Mouse (Mus musculus) myocyte (in vitro differentiated cells): Measurements from ENCODE around the gene Eef2kmt. TPM values are rescaled to one million over a fixed set of nuclear protein-coding genes. Genes with fewer than 3 reads are reported as not detected.

ENCODE experiments used
- H3K27me3 ChIP-seq: one replicate; pipeline ENCODE4 v1.6.1; 2011; ENCODE audit not compliant: control insufficient read depth, insufficient read depth, insufficient read length
- H3K36me3 ChIP-seq: one replicate; pipeline ENCODE4 v1.6.1; 2011; ENCODE audit not compliant: control insufficient read depth, insufficient read depth
- H3K4me2 ChIP-seq: one replicate; pipeline ENCODE4 v1.6.1; 2011; ENCODE audit warnings: low read depth, control low read depth
- H3K4me3 ChIP-seq: one replicate; pipeline ENCODE4 v1.5.1; 2011; ENCODE audit warnings: mild to moderate bottlenecking, control low read depth, moderate library complexity
- H3K79me2 ChIP-seq: one replicate; pipeline ENCODE4 v1.6.1; 2011; ENCODE audit not compliant: control insufficient read depth, insufficient read depth
- H3ac ChIP-seq: one replicate; pipeline ENCODE4 v1.6.1; 2011; ENCODE audit not compliant: control insufficient read depth, insufficient read length
- CEBPB ChIP-seq: IDR thresholded peaks from 2 replicates; pipeline ENCODE4 v1.6.1; 2011; ENCODE audit warnings: mild to moderate bottlenecking, moderate library complexity; ENCODE audit not compliant: poor library complexity, insufficient read depth, severe bottlenecking
- E2F4 ChIP-seq: IDR thresholded peaks from one replicate; pipeline ENCODE4 v1.6.1; 2011; ENCODE audit warnings: mild to moderate bottlenecking, control low read depth, moderate library complexity; ENCODE audit not compliant: insufficient read depth
- MAX ChIP-seq: IDR thresholded peaks from one replicate; pipeline ENCODE4 v1.6.1; 2011; ENCODE audit warnings: low read depth, mild to moderate bottlenecking, control low read depth
- MYOD1 ChIP-seq, 3 experiments: IDR thresholded peaks; one replicate each; pipeline ENCODE4 v1.6.1; 2011; ENCODE audit warnings: control low read depth in 2 of 3, low read depth in 2 of 3, mild to moderate bottlenecking in 2 of 3, moderate library complexity in 1 of 3; ENCODE audit not compliant: insufficient read length in 2 of 3, control insufficient read depth in 1 of 3
- MYOG ChIP-seq, 3 experiments: IDR thresholded peaks; one replicate each; pipeline ENCODE4 v1.6.1; 2011; ENCODE audit warnings: control low read depth in 2 of 3, low read depth in 2 of 3, mild to moderate bottlenecking in 2 of 3; ENCODE audit not compliant: insufficient read length in 2 of 3, control insufficient read depth in 1 of 3, insufficient read depth in 1 of 3
- POLR2A ChIP-seq: IDR thresholded peaks from one replicate; pipeline ENCODE4 v1.6.1; 2011; ENCODE audit warnings: low read depth, mild to moderate bottlenecking, control low read depth, moderate library complexity; ENCODE audit not compliant: insufficient read length
- POLR2AphosphoS2 ChIP-seq: IDR thresholded peaks from one replicate; pipeline ENCODE4 v1.6.1; 2011; ENCODE audit warnings: low read depth, control low read depth; ENCODE audit not compliant: insufficient read length
- REST ChIP-seq: IDR thresholded peaks from one replicate; pipeline ENCODE4 v1.6.1; 2011; ENCODE audit warnings: mild to moderate bottlenecking, control low read depth, moderate library complexity; ENCODE audit not compliant: insufficient read depth, insufficient read length
- SRF ChIP-seq: IDR thresholded peaks from one replicate; pipeline ENCODE4 v1.6.1; 2011; ENCODE audit warnings: low read depth; ENCODE audit not compliant: control insufficient read depth, insufficient read length
- TCF12 ChIP-seq: IDR thresholded peaks from one replicate; pipeline ENCODE4 v1.6.1; 2011; ENCODE audit warnings: mild to moderate bottlenecking, control low read depth; ENCODE audit not compliant: poor library complexity, insufficient read depth, severe bottlenecking
- TCF3 ChIP-seq: IDR thresholded peaks from one replicate; pipeline ENCODE4 v1.6.1; 2011; ENCODE audit warnings: low read depth, control low read depth; ENCODE audit not compliant: insufficient read length
- USF1 ChIP-seq: IDR thresholded peaks from one replicate; pipeline ENCODE4 v1.6.1; 2011; ENCODE audit warnings: low read depth, mild to moderate bottlenecking, control low read depth, moderate library complexity
- polyA plus RNA-seq: library from polyadenylated mRNA; unstranded; fragments of >200 nt; fragmentation: generic; extraction: Trizol; gene quantifications from one replicate; pipeline ENCODE4 v1.2.1, GENCODE M21; 2012; ENCODE audit warnings: missing spikeins

Eef2kmt gene
- polyA plus RNA-seq, 1 experiment = 21.0 TPM

GRCm38 (mm10) chr16:5203200-5203599 lies 52.6 kb downstream of the Eef2kmt start:
- Histone ChIP-seq H3K36me3 (no peaks in the 10 kb centered on the region), H3K4me3 (peak overlapping the region; percentile 40), H3K27me3 (no peaks in the 10 kb centered on the region), H3ac (peak overlapping the region; percentile 25), H3K4me2 (peak overlapping the region; percentile 97), H3K79me2 (no peaks in the 10 kb centered on the region)
- no peak for TF ChIP-seq USF1
- TF ChIP-seq POLR2AphosphoS2 = no peak
- no peak for TF ChIP-seq CEBPB
- no peak for TF ChIP-seq MAX
- no peak for TF ChIP-seq MYOD1 (IDR thresholded peaks at IDR 0.05; ENCODE audit: control insufficient read depth in 1 of 3, insufficient read length in 2 of 3, low read depth in 2 of 3)
- TF ChIP-seq SRF = no peak
- TF ChIP-seq E2F4 = no peak
- no peak for TF ChIP-seq TCF3
- TF ChIP-seq POLR2A = no peak
- no peak for TF ChIP-seq REST
- no peak for TF ChIP-seq TCF12
- no peak for TF ChIP-seq MYOG (IDR thresholded peaks at IDR 0.05; ENCODE audit: control insufficient read depth in 1 of 3, insufficient read depth in 1 of 3, insufficient read length in 2 of 3, low read depth in 2 of 3)

DNA sequence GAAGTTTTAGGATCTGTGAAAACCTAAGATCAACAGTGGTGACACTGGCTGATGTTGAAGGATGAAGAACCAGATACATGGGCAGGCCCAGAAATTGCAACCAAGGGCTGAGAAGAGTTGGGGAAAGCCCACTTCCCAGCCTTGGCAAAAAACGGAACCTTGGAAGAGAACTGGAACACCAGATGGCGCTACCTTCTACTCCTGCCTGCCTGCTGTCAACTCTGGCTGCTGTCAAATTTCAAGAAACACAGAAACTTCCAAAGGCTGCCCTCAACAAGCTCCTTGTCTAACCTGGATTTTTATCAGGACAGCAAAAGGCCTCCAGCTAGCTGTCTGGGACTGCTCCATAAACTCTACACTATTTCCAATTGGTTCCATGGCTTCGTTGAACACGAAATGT lies 53.1 kb downstream of the Eef2kmt start:
- Histone ChIP-seq H3K36me3 (no peaks in the 10 kb centered on the region), H3ac (peak overlapping the region; percentile 25), H3K4me3 (peak overlapping the region; percentile 40), H3K4me2 (peak overlapping the region; percentile 97), H3K27me3 (no peaks in the 10 kb centered on the region), H3K79me2 (no peaks in the 10 kb centered on the region)
- TF ChIP-seq POLR2A (no peak), POLR2AphosphoS2 (no peak), SRF (no peak), MYOD1 (IDR thresholded peaks at IDR 0.05; ENCODE audit: control insufficient read depth in 1 of 3, insufficient read length in 2 of 3, low read depth in 2 of 3) (no peak), REST (no peak), CEBPB (no peak), E2F4 (no peak), USF1 (no peak), TCF12 (no peak), MAX (no peak), MYOG (IDR thresholded peaks at IDR 0.05; ENCODE audit: control insufficient read depth in 1 of 3, insufficient read depth in 1 of 3, insufficient read length in 2 of 3, low read depth in 2 of 3) (no peak), TCF3 (no peak)

DNA sequence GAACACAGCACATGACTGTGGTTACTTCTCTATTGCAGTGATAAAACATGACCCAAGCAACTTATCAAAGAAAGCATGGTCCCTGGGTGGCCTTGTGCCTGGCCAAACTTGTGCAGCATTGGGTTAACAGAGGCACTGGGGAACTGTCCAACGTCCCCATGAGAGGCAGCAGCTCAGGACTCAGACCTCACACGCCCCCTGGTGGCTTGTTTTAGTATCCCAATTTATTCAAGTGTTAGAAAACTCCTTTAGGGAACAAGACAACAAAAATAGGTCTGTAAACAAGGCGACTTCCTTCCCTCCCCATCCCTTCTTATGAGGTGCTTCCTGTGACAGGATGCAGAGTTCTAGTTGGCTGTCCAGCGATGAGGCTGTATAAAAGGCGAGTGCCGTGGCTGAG lies 60.7 kb downstream of the Eef2kmt start:
- Histone ChIP-seq H3K79me2 (no peaks in the 10 kb centered on the region), H3ac (no peak overlapping the region)
- TF ChIP-seq POLR2AphosphoS2 = no peak
- TF ChIP-seq MYOD1 (IDR thresholded peaks at IDR 0.05; ENCODE audit: control insufficient read depth in 1 of 3, insufficient read length in 2 of 3, low read depth in 2 of 3) = no peak
- peak; percentile 79 for TF ChIP-seq REST
- no peak for TF ChIP-seq SRF
- TF ChIP-seq USF1 = no peak
- TF ChIP-seq CEBPB = no peak
- no peak for TF ChIP-seq POLR2A
- no peak for TF ChIP-seq MAX
- TF ChIP-seq E2F4 = no peak

More for the DNA sequence above, 60.7 kb downstream of the Eef2kmt start:
- H3K4me3 ChIP-seq = no peak overlapping the region
- H3K27me3 ChIP-seq = peaks cover 6% of the 10 kb centered on the region
- H3K4me2 ChIP-seq = no peak overlapping the region
- H3K36me3 ChIP-seq = no peaks in the 10 kb centered on the region

Other genes with a start within 250 kb of the Eef2kmt start
- 8.5 TPM for gene Smim22, start 248.7 kb downstream of the Eef2kmt start, polyA plus RNA-seq
- 50.5 TPM for gene Rogdi, start 242.4 kb downstream of the Eef2kmt start, polyA plus RNA-seq
- gene Glyr1, start 206.1 kb downstream of the Eef2kmt start, polyA plus RNA-seq = 37.0 TPM
- 12.9 TPM for gene Ubn1, start 205.9 kb downstream of the Eef2kmt start, polyA plus RNA-seq
- gene Ppl, start 123.6 kb downstream of the Eef2kmt start, polyA plus RNA-seq = 0.02 TPM
- 0.05 TPM for gene Sec14l5, start 108.9 kb downstream of the Eef2kmt start, polyA plus RNA-seq
- gene Nagpa, start 52.0 kb downstream of the Eef2kmt start, polyA plus RNA-seq = 12.0 TPM
- gene AU021092, start 33.7 kb downstream of the Eef2kmt start, polyA plus RNA-seq = 1.3 TPM
- gene Alg1, start 22.4 kb downstream of the Eef2kmt start, polyA plus RNA-seq = 46.8 TPM